Mouse (Mus musculus) limb, embryonic 14.5 days (tissue): Measurements from ENCODE around the gene Ssc5d. TPM values are rescaled to one million over a fixed set of nuclear protein-coding genes. Genes with fewer than 3 reads are reported as not detected.
A peak's percentile ranks its signal among the peaks of the same experiment; 100 is the strongest.

Source experiments
- ATAC-seq: fragments of 200-750 bp; cut with Nextera tagmentation; 2 replicates; pipeline ENCODE4 v1.8.0; 2017; ENCODE audit warnings: low read depth, moderate number of reproducible peaks, moderate TSS enrichment; ENCODE audit not compliant: low FRiP score
- DNase-seq: peaks from one replicate; pipeline ENCODE4 v3.0.0-alpha.2; 2015; ENCODE audit warnings: low spot score
- H3K27ac ChIP-seq: fragments of 300-500 bp; sonication (generic); replicated peaks from 2 replicates; pipeline ENCODE4 v1.5.1; 2014; ENCODE audit warnings: low read depth, mild to moderate bottlenecking, low read length, moderate library complexity, mixed read lengths
- H3K27me3 ChIP-seq: fragments of 300-500 bp; sonication (generic); 2 replicates; pipeline ENCODE4 v1.6.1; 2014; ENCODE audit warnings: low read length, mixed read lengths; ENCODE audit not compliant: control insufficient read depth, insufficient read depth
- H3K36me3 ChIP-seq: fragments of 300-500 bp; sonication (generic); 2 replicates; pipeline ENCODE4 v1.6.1; 2014; ENCODE audit warnings: mild to moderate bottlenecking, low read length, moderate library complexity, mixed read lengths; ENCODE audit not compliant: control insufficient read depth, insufficient read depth
- H3K4me1 ChIP-seq: fragments of 300-500 bp; sonication (generic); 2 replicates; pipeline ENCODE4 v1.6.1; 2014; ENCODE audit warnings: antibody characterized with exemption, low read length, mixed read lengths; ENCODE audit not compliant: control insufficient read depth, insufficient read depth
- H3K4me2 ChIP-seq: fragments of 300-500 bp; sonication (generic); replicated peaks from 2 replicates; pipeline ENCODE4 v1.6.1; 2014; ENCODE audit warnings: low read depth, mild to moderate bottlenecking, low read length, moderate library complexity; ENCODE audit not compliant: severe bottlenecking
- H3K4me3 ChIP-seq: fragments of 300-500 bp; sonication (generic); replicated peaks from 2 replicates; pipeline ENCODE4 v1.5.1; 2014; ENCODE audit warnings: low read length
- H3K9ac ChIP-seq: fragments of 300-500 bp; sonication (generic); 2 replicates; pipeline ENCODE4 v1.6.1; 2014; ENCODE audit warnings: mild to moderate bottlenecking, low read depth, low read length, moderate library complexity; ENCODE audit not compliant: severe bottlenecking
- H3K9me3 ChIP-seq: fragments of 300-500 bp; sonication (generic); 2 replicates; pipeline ENCODE4 v1.6.1; 2016; ENCODE audit warnings: low read length; ENCODE audit not compliant: control insufficient read depth
- POLR2A ChIP-seq: fragments of 200-500 bp; IDR thresholded peaks from 2 replicates; pipeline ENCODE4 v1.8.0; 2012; ENCODE audit warnings: inconsistent platforms, mild to moderate bottlenecking, moderate library complexity, borderline replicate concordance; ENCODE audit not compliant: insufficient read depth, insufficient read length; ENCODE audit errors: extremely low read depth
- WGBS: fragments of 180-500 bp; shearing (Covaris S2); extraction: QIAGEN DNeasy Blood & Tissue Kit; methylation state at CpG from one replicate; pipeline ENCODE4 v1.1.7; 2014; 5-methylcytosine and 5-hydroxymethylcytosine counted together
- polyA plus RNA-seq, 2 experiments: library from polyadenylated mRNA; depleted of rRNA in 1 of 2; stranded (reverse) in 1 of 2; unstranded in 1 of 2; fragments of >200 nt; fragmentation: Nextera tagmentation in 1 of 2; extraction: Ambion mirVana in 1 of 2; gene quantifications; 2 replicates each; pipeline versions ENCODE4 v1.2.1 to v1.2.3; 2012 to 2014

Ssc5d gene
- polyA plus RNA-seq, 2 experiments: 13.6 to 38.1 TPM

- Histone ChIP-seq H3K27me3 (no peaks in the 10 kb centered on the region), H3K4me3 (no peak overlapping the region), H3K9ac (no peak overlapping the region), H3K36me3 (no peaks in the 10 kb centered on the region), H3K4me1 (no peaks in the 10 kb centered on the region), H3K27ac (no peak overlapping the region), H3K9me3 (no peaks in the 10 kb centered on the region), H3K4me2 (no peak overlapping the region)
- DNase-seq (no peak), ATAC-seq (no peak)
- no peak for TF ChIP-seq POLR2A
- 52% methylated on average over 4 of the region's 4 CpGs for WGBS
Measured at GRCm38 (mm10) chr7:4886680-4887079, 38.9 kb upstream of the Ssc5d start.

DNA sequence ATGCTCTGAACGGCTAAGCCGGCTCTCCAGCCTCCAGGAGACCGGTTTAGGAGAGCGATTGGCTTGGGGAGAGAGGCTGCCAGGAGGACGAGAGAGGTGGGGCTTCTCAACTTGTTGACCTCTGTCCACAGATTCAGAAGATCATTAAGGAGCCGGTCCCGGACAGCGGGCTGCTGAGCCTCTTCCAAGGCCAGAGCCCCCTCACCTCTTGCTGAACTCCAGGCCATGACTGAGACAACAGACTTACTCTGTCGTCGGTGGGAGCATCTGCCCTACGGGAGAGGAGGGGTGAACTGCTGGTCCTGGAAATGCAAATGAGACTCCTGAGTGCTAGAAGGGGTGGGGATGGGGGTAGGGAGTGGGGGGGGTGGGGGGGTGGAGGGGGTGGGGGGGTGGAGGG is 30.4 kb upstream of the Ssc5d start:
- DNase-seq (no peak), ATAC-seq (no peak)
- no peak for TF ChIP-seq POLR2A
- no peaks in the 10 kb centered on the region for H3K9me3 ChIP-seq
- H3K4me2 ChIP-seq: no peak overlapping the region
- H3K4me3 ChIP-seq: no peak overlapping the region
- no peaks in the 10 kb centered on the region; the same call in 1 of the 2 replicates for H3K36me3 ChIP-seq
- 60% methylated on average over 11 of the region's 11 CpGs for WGBS
- H3K27me3 ChIP-seq: peaks cover 6% of the 10 kb centered on the region; the same call in 1 of the 2 replicates
- H3K9ac ChIP-seq: no peak overlapping the region
- H3K27ac ChIP-seq: no peak overlapping the region
- H3K4me1 ChIP-seq: no peaks in the 10 kb centered on the region

GRCm38 (mm10) chr7:4898851-4899648 is 26.5 kb upstream of the Ssc5d start:
- H3K4me2 ChIP-seq: peak overlapping the region; percentile 39
- H3K4me3 ChIP-seq: peak overlapping the region; percentile 27
- no peaks in the 10 kb centered on the region for H3K9me3 ChIP-seq
- ATAC-seq (peak; percentile 24), DNase-seq (no peak)
- H3K9ac ChIP-seq: peak overlapping the region; percentile 40
- H3K4me1 ChIP-seq: no peaks in the 10 kb centered on the region
- no peak overlapping the region for H3K27ac ChIP-seq
- no peaks in the 10 kb centered on the region for H3K36me3 ChIP-seq
- no peak for TF ChIP-seq POLR2A
- 17% methylated on average over 16 of the region's 18 CpGs for WGBS
- peaks cover 6% of the 10 kb centered on the region; the same call in 1 of the 2 replicates for H3K27me3 ChIP-seq

GRCm38 (mm10) chr7:4899649-4900522 is 25.7 kb upstream of the Ssc5d start:
- no peak for TF ChIP-seq POLR2A

GRCm38 (mm10) chr7:4900523-4900851 is 25.1 kb upstream of the Ssc5d start:
- H3K27me3 ChIP-seq: peaks cover 6% of the 10 kb centered on the region; the same call in 1 of the 2 replicates
- H3K4me2 ChIP-seq: peak overlapping the region; percentile 39; the same call in 1 of the 2 replicates
- H3K4me1 ChIP-seq: no peaks in the 10 kb centered on the region
- H3K9ac ChIP-seq: no peak overlapping the region
- no peaks in the 10 kb centered on the region for H3K9me3 ChIP-seq
- WGBS: 36% methylated on average over 11 of the region's 11 CpGs
- no peak overlapping the region for H3K27ac ChIP-seq
- TF ChIP-seq POLR2A: no peak
- 0 out of 2 replicates have a peak overlapping the region, but pooled peaks have one; percentile 27 for H3K4me3 ChIP-seq
- DNase-seq (no peak), ATAC-seq (no peak)
- no peaks in the 10 kb centered on the region for H3K36me3 ChIP-seq

More at GRCm38 (mm10) chr7:4899649-4900522, 25.7 kb upstream of the Ssc5d start:
- Histone ChIP-seq H3K9ac (peak overlapping the region; percentile 40; the same call in 1 of the 2 replicates), H3K9me3 (no peaks in the 10 kb centered on the region), H3K4me3 (peak overlapping the region; percentile 27), H3K27me3 (peaks cover 6% of the 10 kb centered on the region; the same call in 1 of the 2 replicates), H3K4me1 (no peaks in the 10 kb centered on the region), H3K4me2 (peak overlapping the region; percentile 39), H3K36me3 (no peaks in the 10 kb centered on the region), H3K27ac (no peak overlapping the region)
- DNase-seq: no peak
- WGBS: 7% methylated on average over 19 of the region's 19 CpGs
- peak; percentile 58; the same call in 1 of the 2 replicates for ATAC-seq
